Mouse (Mus musculus): ENCODE data around the gene Vps13d.

GRCm38 (mm10) chr4:145209076-145209689 is 14.4 kb upstream of the Vps13d start:
- TF ChIP-seq CTCF (IDR thresholded peaks at IDR 0.05; ENCODE audit: low read depth) (no peak), EP300 (IDR thresholded peaks at IDR 0.05; ENCODE audit: low read depth) (no peak)
